Mouse (Mus musculus): ENCODE results near the gene 2010003K11Rik.

The 2010003K11Rik gene

DNA sequence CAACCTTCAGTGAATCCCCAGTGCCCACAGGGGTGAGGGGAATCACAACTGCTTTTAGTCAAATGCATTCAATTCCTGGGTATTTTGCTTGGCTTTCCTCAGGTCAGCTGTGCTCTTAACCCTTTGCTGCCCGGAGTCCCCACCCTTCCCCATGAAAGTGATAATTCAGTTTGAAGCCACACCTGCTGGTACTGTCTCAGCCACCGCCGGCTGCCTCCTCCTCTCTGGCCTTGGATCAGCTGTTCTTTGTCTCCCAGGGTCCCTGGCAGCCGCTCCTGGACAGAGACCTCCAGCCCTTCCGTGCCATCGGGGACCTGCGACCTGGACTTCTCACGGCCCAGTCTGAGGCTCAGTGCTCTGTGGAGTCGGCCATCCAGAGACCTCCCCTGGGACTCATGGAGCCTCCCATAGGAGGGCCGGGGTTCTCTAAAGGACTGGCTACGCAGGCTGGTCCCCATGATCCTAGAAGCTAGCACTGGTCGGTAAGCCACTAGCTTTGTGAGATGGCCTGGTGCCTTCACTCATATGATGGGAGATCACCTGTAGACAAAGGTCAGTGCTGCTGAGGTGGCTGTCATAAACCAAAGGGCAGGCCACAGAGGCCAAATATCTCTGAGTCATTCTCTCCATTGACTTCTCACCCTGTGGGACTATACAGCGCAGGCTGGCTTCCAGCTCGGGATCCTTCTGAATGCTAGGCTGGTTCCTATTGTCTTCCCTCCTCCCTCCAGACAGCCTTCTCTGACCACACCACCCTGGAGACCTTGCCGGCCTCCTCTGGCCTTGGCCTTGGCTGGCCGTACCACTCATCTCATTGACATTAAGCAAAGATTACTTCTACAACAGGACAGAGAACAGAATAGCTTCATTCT lies at the start of gene 2010003K11Rik:
TSS of gene 2010003K11Rik (minus strand) at position 522 of the 872 bp plus-strand sequence.
- CTCF ChIA-PET, result interaction anchor here (0.6 kb wide), 1 partner anchor 56 kb away, joined by 6 read pairs; no protein-coding TSS in a partner anchor

DNA sequence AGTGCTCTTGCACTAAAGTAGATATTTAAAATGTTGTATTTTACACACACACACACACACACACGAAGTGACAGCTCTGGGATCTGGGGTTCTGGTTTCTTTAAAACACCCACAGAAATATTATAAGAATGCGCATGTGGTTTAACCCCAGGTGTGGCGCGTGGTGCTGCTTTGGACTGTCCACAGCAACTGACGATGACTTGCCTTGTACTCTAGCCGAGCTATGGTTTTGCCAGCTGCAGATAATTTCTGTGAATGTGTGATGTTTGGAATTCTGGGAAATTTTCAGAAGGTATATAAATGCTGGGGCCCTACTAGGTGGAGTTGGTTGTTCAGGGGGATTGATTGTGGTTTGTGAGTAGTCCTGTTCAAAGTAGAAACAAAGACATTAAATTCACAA lies 49.4 kb upstream of the 2010003K11Rik start:
- CTCF ChIA-PET, result no interaction called here

DNA sequence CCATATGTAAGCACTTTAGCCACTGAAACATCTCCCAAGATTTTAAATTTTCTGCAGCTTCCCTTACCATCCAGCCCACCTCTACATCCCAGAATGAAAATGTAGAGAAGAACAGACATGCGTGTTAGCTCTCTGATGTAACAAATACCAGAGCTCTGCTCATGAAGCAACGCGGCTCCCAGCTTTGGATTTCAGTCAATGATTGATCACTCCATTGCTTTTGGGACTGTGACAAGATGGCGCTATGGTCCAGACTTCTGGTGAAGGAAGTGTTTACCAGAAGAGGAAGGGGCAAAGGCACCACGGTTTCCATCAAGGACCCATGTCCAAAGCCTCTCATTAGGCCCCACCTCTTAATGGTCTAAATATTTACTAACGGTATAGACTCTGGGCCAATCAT lies 47.5 kb upstream of the 2010003K11Rik start:
- CTCF ChIA-PET, result no interaction called here

DNA sequence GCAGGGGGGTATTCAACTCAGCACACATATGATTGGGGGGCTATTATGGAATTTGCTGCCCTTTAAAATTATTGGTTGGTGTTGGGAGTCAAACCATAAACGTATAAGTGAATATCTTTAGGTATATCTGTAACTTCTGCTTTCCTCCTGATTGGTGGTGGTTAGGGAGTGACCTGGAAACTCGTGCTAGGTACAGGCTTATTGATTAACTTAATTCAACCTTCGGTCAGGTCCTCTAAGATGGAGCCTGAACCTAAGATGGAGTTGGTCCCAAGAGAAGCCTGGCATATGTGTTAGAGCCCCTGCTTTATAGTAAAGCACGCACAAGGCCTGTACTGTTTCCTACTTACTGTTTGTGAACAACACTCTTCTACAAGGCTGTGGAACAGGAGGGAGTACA lies 46.7 kb upstream of the 2010003K11Rik start:
- CTCF ChIA-PET, result no interaction called here

DNA sequence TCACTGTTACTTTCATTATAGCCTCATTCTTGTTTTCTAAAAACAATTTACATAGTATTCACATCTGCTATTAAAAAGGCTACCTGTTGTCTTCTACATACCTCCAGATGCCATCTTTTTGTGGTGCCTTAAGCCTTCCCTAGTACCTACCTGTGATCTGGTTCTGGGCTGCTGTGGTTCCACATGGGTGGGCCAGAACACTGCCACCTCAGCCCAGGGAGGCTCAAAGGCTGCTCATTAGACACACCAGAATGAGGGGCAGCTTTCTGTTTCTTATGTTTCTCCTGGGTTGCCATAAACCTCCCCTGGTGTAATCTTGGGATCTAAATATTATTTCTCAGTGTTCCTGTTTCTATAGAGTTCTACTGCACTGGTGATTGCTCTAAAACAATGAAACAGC lies 43.7 kb upstream of the 2010003K11Rik start:
- CTCF ChIA-PET, result no interaction called here

DNA sequence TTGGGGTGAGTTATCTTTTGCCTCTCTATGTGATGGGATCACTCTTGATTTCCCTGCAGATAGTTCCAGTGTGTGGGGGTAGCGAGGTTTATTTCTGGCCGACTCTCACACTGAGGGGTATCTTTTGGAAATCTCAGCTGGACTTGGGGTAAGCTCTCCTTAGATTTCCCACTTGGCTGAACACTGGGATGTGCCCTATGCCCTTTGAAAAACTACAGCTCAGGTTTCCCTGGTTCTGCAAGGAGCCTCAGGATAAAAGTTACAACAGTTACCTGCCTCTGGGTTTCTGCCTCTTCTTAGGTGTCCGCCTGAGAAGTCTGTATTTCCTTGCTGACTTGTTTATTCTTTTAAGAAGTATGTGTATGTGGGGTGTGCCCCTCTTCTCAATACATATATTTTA lies 42.6 kb upstream of the 2010003K11Rik start:
- CTCF ChIA-PET, result no interaction called here

DNA sequence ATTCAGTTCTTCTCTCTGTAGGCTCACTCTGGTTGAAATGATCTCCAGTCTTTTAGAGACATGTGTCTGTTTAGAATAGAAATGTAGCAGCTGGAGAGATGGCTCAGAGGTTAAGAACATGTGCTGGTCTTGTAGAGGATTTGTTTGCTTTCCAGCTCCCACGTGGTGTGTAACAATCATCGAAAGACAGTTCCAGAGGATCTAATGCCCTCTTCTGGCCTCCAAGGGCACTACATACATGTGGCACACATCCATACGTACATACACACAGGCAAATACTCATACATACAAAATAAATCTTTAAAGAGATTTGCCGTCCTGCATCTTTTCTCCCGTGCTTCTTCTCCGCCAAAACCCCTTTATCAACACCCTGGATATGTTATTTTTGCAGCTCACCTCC lies 41.9 kb upstream of the 2010003K11Rik start:
- CTCF ChIA-PET, result no interaction called here

DNA sequence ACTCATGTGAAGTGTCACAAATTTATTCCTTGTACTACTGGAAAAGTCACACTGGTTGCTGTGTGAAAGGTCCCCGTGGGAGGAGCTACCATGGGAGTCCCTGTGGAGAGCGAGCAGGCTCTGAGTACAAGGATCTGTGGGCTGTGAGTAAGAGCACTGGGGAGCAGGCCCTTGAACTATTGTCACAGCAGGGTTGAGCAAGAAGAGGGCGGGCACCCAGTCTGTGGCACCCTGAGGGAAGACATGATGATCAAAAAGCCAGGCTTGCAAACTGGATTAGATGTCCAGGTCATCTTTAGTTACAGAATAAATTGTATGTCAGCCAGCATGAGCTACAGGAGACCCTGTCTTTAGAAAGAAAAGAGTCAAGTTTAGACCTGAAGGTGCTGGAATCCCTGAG lies 38.2 kb upstream of the 2010003K11Rik start:
- CTCF ChIA-PET, result no interaction called here

DNA sequence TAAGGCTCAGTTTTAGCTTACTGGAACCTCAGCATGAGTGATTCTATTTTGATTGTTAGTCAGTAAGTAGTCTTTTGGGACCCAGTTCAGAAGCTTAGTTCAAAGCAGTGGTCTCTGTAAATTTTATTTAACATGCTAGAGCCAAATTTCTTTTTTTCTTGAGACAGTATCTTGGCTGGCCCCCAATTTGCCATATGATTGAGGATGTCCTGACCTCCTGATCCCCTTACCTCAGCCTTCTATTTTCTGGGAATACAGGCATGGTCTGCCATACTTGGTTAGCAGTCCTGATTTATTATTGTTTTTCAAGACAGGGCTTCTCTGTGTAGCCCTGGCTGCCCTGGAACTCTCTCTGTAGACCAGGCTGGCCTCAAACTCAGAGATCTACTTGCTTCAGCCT lies 37.5 kb upstream of the 2010003K11Rik start:
- CTCF ChIA-PET, result no interaction called here

DNA sequence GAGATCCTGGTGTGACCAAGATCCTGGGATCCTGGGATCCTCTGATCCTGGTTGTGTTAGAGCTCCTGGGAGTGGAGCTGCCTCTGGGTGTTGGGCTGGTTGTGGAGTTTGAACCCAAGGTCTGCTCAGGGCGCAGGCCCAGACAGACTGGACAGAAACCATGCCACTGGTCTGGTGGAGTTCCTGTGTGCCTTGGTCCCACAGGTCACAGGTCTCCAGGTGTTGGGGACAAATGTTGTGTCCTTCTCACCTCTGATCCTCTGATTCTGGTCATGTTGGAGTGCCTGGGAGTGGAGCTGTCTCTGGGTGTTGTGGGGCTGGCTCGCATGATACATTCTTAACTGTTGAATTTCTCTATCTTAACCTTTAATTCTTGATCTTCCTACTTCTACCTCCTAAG lies 36.3 kb upstream of the 2010003K11Rik start:
- CTCF ChIA-PET, result no interaction called here

DNA sequence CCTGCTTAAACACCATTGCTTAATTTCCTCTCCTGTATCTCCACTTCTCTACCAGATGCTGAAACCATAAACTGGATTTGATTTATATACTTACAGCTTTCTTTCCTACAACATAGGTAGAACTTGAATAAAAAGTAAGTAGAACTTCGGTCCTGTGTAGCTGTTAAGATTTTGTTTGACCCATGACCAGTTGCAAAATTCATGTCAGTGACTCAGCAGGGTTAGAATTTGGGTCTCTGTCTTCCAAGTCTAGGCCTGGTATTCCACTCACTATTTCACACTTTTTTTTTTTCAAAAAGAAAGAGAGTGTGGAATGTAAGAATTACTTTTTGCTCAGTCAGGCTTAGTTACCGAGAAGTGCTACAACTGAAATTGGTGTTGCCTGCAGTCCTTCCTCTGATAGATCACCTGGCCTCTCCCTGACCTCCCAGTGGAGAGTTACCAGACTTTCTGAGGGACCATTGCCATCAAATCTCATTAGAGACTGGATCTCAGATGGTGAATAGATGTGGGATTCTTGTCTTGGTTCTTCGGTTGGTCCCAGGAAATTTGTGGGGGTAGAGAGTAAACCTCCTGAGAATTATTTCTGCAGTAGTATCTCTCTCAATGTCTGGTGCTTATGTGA lies 23.2 kb upstream of the 2010003K11Rik start:
- CTCF ChIA-PET, result no interaction called here

DNA sequence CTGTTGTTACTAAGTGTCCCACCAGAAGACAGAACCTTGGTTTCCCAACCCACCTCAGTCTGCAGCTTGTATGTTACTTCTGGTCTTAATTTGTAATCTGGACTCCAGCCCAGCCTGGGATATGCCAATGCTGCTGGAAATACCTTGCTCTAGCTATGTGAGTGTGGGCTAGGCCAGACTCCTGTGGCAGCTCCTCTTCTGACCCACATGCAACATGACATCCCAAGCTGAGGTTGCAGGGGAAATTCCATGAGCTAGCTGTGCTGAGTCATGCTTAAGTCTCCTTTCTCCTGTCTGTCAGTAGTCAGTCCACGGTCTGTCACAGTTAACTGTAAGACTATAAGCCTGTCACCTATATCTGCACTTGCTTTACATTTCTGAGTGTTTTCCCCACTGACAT lies 19.1 kb upstream of the 2010003K11Rik start:
- CTCF ChIA-PET, result no interaction called here

DNA sequence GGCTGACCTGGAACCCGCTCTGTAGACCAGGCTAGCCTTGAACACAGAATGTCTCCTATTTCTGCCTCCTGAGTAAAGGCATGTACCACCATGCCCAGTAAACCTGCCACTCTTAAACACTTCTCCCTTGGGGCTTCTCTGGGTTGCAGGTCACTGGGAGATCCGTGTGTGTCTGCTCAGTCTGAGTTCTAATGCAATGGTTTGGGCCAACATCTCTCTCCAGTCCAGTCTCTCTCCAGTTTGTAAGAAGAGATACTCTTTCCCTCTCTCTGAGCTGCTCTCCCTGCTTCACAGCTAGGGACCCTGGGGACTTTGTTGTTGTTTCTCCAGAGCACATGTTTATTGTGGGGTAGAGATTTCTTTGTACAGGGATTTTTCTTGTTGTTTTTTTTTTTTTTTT lies 17.9 kb upstream of the 2010003K11Rik start:
- CTCF ChIA-PET, result no interaction called here

DNA sequence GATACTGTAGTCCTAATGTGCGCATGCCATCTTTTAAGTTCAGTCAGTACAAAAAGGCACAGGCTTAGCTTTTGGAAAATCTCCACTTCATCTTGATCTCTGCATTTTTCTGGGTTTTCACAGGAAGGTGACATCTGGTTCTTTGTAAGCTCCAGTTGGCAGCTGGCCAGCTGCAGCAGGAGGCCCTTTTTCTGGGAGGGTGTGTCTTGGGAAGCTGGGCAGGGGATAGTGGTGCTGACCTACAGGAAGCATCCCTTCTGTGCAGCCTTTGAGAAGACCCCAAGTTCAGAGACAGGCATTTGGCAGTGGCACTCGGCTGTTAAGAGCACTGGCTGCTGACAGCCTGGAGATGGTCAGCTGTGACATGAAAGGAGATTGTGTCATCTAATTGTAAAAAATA lies 17.4 kb upstream of the 2010003K11Rik start:
- CTCF ChIA-PET, result no interaction called here

DNA sequence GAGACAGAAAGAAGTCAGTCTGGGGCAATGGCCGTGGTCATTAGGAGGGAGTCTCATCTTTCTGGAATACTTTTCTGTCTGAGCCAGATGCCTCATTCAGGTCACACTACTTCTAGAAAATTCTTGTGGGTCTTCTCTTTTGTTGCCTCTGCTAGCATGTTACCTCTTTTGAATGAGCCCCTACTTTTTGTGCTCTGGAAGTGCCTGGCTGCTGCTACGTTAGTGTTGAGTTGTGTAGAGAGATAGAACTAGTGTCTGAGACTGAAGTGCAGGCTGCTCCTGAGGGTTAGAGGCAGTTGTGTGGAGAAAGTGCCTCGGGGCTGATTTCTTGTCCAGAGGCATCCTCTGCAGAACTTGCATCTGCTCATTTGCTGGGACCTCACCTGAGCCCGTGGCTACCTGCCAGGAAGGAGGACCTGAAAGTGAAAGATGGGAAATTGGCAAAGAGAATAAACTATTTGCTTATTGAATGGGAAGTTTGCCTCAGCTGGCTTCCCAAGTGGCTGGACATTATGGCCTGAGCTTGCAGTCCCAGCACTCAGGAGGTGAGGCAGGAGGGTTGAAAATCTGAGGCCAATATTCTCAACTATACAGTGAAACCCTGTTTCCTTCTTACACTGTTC lies 15.0 kb upstream of the 2010003K11Rik start:
- CTCF ChIA-PET, result no interaction called here

DNA sequence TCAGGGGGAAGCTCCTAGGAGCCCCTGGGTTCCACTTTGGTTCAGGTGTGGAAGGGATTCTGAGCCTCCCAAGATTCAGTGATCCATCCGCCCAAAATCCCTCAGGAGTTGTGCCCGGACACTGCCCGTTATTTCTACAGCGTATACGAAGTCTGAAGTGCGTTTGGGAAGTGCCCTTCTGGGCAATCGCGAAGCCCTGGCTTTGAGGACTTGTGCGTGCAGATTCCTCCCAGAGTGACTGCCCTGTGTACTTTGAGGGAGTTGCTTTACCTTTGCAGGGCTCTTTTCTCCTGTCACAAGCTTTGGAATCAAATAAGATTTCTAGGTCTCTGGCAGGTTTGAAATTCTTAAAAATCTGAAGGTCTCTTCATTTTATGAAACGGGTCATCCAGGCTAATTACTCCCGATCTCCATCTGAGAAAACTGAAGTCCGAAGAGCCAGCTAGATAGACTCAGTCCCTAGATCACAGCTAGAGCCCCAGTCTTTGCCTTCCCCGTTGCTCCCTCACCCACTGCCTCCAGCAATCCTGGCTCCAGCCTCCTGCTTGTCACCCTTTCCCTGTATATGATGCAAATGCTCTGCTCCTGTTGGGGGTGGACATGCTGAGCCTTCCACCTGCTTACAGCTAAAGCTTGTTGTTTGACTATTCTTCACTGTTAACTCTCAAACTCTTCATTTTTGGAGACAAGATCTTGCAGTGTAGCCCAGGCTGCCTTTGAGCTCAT lies 12.9 kb upstream of the 2010003K11Rik start:
- CTCF ChIA-PET, result no interaction called here

DNA sequence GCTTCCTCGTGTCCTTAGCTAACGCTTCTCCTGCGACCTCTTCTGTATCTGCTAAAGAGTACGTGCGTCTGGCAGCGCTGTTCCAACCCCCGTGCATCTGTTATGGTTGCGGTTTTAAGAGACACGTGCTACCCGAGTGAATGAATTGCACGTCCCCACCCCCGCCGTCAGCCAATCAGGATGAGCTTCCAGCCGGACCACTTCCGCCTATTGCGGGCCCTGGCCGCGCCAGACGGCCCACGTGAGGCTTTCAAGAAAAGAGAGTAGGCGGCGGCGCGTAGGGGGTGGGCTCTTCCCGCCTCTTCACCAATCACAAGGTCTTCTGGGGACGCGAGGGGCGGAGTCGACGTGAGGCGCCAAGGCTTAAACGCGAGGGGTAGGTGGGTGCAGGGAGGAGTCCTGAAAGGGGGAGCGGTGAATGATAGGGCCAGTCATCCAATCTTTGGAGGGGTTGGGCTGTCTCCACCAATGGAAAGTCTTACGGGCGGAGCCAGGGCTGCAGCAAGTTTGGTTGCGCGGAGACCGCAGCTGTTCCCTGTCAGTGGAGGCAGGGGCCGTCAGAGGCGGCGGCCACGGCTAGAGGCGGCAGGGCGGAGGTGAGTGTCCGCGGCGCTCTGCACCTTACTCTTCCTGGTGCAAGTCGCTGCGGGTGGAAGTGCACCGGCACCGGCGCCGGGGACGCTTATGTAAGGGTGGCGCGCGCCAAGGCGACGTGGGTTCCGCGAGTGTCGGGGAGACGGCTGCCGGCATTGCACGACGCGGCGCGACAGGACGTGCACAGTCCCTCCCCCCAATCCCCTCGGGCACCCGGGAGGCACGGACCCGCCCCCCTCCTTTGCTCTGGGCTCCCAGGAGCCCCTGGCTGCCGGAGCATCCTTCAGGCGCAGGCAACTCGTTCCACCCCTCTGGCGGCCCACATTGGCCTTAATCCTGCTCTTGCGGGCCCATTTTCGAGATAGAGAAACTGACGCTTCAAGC lies 11.9 kb upstream of the 2010003K11Rik start, which contains the start of gene Pcx:
TSS of gene Pcx (plus strand) at position 487 of the 978 bp plus-strand sequence.
- CTCF ChIA-PET, result interaction anchor here (0.6 kb wide), 1 partner anchor 251 kb away, joined by 9 read pairs; no protein-coding TSS in a partner anchor

DNA sequence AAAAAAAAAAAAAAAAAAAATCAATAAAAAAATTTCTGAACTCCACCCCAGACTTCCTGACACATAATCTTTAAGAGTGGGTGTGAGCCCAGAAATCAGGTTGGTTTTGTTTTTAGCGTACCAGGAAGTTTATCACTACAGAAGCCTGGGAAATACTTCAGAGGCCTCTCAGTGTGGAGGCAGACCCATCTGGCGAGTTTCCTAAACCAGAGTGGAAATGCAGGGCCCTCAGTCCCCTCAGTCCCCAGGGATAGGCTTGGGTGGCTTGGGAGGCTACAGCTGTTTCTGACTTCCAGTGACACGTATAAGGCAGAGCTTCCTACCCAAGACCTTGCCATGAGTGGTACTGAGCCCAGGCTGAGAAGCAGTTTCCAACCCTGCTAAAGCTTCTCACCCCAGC lies 9.4 kb upstream of the 2010003K11Rik start:
- CTCF ChIA-PET, result no interaction called here

DNA sequence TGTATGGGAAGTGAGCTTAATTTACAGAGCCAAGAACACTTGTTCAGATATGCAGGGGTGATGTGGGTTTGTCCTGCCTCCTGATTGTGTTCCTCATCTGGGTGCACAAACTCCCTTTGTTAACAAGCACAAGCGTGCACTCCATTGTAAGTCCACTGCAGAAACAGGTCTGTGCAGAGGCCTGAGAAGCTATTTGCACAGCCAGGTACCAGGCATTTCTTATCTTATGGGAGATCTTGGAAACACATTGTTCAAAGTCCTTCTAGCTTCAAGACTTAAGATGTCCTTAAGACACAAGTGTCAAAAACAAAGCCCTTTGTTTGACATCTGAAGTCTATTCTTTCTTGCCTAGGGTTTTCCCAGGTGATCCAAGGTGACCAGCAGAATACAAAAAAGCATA lies 6.4 kb upstream of the 2010003K11Rik start:
- CTCF ChIA-PET, result no interaction called here

DNA sequence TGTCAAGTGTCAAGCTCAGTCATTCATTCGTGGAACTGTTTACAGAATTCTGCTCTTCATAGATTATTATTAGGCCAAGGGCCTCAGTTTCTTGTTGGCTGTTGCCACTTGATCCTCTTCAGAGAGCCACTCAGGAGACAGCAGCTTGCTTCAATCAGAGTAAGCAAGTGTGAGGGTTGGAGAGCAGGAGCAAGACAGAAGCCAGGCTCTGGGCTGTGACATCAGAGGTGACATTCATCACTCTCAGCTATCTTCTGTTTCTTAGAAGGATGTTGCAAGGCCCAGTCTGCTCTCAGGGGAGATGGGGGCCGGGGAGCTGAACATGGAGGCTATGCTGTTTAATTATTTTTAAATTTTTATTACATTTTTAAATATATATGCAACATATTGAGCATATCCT lies 4.3 kb upstream of the 2010003K11Rik start:
- CTCF ChIA-PET, result interaction anchor here (0.6 kb wide), 1 partner anchor 376 kb away, joined by 3 read pairs; the partner anchor contains the start of gene Zdhhc24

Measured in spleen, embryonic (tissue).